Mouse (Mus musculus): Measurements from ENCODE around the gene Dtx2.

DNA sequence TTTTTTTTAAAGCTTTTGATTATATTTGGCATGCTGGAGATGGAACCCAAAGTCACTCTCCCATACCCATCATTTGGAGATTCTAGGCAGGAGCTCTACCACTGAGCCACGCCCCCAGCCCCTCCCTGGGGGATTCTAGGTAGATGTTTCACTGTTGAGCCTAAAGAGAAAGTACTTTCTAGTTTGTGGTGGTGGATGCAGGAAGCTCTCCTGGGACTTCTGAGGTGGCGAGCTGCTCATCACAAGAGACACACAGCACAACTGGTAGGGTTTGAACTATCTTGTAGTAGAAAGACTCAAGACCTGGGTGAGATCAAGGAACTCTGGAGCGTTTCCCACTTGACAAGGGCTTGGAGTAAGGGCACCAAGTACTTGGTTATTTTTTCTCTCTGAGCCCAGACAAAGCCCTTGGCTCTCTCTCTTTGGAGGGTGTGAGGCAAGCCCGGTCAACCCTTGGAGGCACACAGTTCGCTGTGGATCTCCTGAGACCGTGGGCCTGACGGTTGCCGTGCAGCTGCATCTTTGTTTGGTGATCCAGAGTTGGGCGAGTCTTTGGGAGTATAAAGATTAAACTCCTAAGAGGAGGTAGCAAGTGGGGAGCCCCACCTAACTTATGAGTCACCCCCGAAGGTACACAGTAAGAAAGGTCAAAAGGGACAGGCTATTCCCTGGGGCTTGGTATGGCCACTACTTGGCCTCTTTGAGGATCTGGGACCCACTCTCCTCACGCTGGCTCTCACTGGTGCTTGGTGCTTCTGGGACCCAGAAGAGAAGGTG, 59.9 kb downstream of the Dtx2 start, which contains the start of gene Upk3bl:
- TF ChIP-seq EP300 (optimal IDR thresholded peaks at IDR 0.05): no peak
- no peak for TF ChIP-seq CTCF (IDR thresholded peaks at IDR 0.05; ENCODE audit: low read depth)

Data from stomach, postnatal 0 days (tissue).